Mouse (Mus musculus): ENCODE data around the gene Gm47996.

DNA sequence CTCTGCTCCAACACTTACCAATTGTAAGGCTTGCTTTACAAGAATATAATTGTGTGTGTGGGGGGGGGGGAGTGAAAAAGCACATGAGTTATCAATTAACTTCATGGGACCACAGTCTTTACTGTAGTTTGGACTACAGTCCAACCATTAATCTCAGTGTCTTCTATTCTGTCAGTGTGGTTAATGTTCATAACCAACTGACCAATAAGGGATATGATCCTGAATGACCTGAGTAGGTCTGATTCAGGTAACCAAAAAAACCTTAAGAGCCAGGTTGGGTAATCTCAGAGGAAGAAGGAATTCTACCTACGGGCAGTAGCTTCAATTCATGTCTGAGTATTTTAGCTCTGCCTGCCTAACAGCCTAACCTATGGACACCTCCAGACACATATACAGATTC, 14.6 kb downstream of the Gm47996 start:
- no peak for TF ChIP-seq CTCF (IDR thresholded peaks at IDR 0.05; ENCODE audit: low read depth, low read length)
- TF ChIP-seq POLR2A (IDR thresholded peaks at IDR 0.05; ENCODE audit: extremely low read depth, insufficient read depth, low read length), result no peak

All from liver, adult 2 months (tissue).